Mouse (Mus musculus) heart, embryonic 10.5 days (tissue): ENCODE measurements around the gene Arl15. TPM values are rescaled to one million over a fixed set of nuclear protein-coding genes. Genes with fewer than 3 reads are reported as not detected.

Experiments
- DNase-seq: peaks from one replicate; pipeline ENCODE4 v3.0.0-alpha.2; 2017; ENCODE audit warnings: low spot score
- H3K27ac ChIP-seq: fragments of 300-500 bp; sonication (generic); 2 replicates; pipeline ENCODE4 v1.5.1; 2016; ENCODE audit warnings: mild to moderate bottlenecking
- H3K27me3 ChIP-seq: fragments of 300-500 bp; sonication (generic); 2 replicates; pipeline ENCODE4 v1.6.1; 2016; ENCODE audit warnings: mild to moderate bottlenecking; ENCODE audit not compliant: poor library complexity, insufficient read depth, severe bottlenecking
- H3K36me3 ChIP-seq: fragments of 300-500 bp; sonication (generic); 2 replicates; pipeline ENCODE4 v1.6.1; 2016; ENCODE audit warnings: mild to moderate bottlenecking, moderate library complexity
- H3K4me1 ChIP-seq: fragments of 300-500 bp; sonication (generic); 2 replicates; pipeline ENCODE4 v1.6.1; 2016; ENCODE audit warnings: mild to moderate bottlenecking
- H3K4me3 ChIP-seq: fragments of 300-500 bp; sonication (generic); 2 replicates; pipeline ENCODE4 v1.5.1; 2016; ENCODE audit warnings: mild to moderate bottlenecking, moderate library complexity
- H3K9me3 ChIP-seq: fragments of 300-500 bp; sonication (generic); 2 replicates; pipeline ENCODE4 v1.6.1; 2016; ENCODE audit warnings: mild to moderate bottlenecking, moderate library complexity
- WGBS: fragments of 180-500 bp; shearing (Covaris S2); methylation state at CpG from one replicate; pipeline ENCODE4 v1.1.7; 2016; 5-methylcytosine and 5-hydroxymethylcytosine counted together
- polyA plus RNA-seq: library from polyadenylated mRNA; unstranded; fragments of >200 nt; fragmentation: Nextera tagmentation; extraction: Ambion mirVana; gene quantifications from 2 replicates; pipeline ENCODE4 v1.2.1, GENCODE M21; 2016

Arl15 gene
- polyA plus RNA-seq, 1 experiment from 2014 or later, result 8.9 TPM

DNA sequence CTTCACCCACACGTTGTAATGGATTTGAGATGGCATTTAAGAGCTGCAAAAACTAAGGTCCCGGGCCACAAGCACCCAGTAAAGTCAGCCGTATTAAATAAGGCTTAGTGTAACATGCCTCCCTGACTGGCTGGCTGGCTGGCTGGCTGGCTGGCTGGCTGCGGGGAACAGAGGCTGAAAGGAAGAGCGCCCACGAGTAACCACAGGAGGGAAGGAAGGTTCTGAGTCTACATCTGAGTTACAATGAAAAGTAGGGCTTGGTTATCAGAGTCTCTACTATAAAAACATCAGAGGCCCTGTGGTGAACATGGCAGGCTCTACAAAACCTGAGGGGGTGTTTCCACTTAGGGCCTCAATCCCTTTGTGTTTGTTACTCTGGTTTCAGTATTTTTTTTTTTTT, 395.1 kb downstream of the Arl15 start:
- Histone ChIP-seq H3K9me3 (no peaks in the 10 kb centered on the region), H3K27me3 (no peaks in the 10 kb centered on the region), H3K4me3 (no peak overlapping the region), H3K4me1 (no peaks in the 10 kb centered on the region), H3K36me3 (no peaks in the 10 kb centered on the region), H3K27ac (no peak overlapping the region)
- WGBS, result 79% methylated on average over 6 of the region's 6 CpGs
- no peak for DNase-seq

DNA sequence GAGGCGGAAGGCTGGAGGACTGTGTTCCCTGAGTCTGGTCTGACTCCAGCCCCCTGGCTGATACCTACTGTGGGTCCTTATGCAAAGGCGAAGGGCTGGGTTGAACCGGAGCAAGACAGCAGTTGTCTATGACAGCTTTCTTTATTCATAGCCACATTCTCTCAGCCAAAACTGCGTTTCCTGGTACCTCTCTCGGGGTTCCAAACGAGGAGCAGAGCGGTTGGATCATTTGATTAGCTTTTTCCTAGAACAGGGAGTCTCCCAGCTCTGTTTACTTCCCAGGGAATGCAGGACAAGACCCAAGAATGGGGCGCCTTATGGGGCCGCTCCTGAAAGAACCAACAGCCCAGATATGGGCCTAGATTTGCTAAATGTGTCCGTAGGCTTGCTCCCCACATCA, 396.6 kb downstream of the Arl15 start:
- H3K27ac ChIP-seq, result no peak overlapping the region
- no peaks in the 10 kb centered on the region for H3K4me1 ChIP-seq
- no peaks in the 10 kb centered on the region for H3K9me3 ChIP-seq
- H3K4me3 ChIP-seq, result no peak overlapping the region
- H3K27me3 ChIP-seq, result no peaks in the 10 kb centered on the region
- no peak for DNase-seq
- H3K36me3 ChIP-seq, result no peaks in the 10 kb centered on the region
- WGBS, result 84% methylated on average over 10 of the region's 10 CpGs

DNA sequence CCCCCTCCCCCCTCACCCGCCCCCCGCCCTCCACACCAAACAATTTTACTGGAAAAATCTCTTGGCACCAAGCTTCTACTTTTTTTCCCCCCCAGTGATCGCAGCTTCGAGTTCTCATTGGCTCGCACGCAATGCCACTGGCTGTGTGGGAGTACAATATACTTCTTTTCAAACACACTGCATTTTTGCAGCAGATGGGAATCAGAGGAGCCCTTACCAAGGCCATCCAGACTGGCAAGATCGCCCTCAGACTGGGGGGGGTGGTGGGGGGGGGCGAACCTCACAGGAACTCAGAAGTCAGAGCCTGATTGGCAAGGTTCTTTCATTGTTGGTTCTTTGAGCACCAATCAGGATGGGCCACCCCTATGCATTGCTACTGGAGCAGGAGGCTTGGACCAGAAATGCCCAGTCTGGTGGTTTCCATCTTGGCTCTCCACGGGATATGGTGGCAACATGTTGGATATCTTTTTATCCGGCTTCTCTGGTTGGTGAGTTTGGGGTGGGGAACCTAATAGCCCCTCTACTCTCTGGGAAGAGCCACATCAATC, 404.0 kb downstream of the Arl15 start:
- WGBS, result 83% methylated on average over 10 of the region's 10 CpGs
- no peaks in the 10 kb centered on the region for H3K36me3 ChIP-seq
- no peak overlapping the region for H3K27ac ChIP-seq
- H3K27me3 ChIP-seq, result no peaks in the 10 kb centered on the region
- no peaks in the 10 kb centered on the region for H3K4me1 ChIP-seq
- DNase-seq, result no peak
- H3K9me3 ChIP-seq, result no peaks in the 10 kb centered on the region
- H3K4me3 ChIP-seq, result no peak overlapping the region

DNA sequence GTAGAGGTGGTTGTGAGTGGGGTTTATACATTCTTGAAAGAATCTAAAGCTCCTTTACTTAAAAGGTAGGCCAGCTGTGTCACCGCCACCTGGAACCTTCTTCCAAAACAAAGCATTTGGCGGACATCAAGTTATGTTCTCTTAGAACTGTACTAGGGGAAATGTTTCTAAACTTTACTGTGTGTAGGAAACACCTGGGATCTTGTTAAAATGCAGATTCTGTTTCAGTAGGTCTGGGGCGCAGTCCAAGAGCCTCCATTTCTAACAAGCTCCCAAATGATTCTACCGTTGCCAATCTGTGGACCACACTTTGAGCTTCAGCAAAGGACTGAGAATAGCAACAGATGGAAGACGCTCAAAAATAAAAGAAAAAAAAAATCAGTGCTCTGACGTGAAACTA, 405.4 kb downstream of the Arl15 start:
- no peaks in the 10 kb centered on the region for H3K4me1 ChIP-seq
- no peak for DNase-seq
- 90% methylated on average over 6 of the region's 6 CpGs for WGBS
- no peak overlapping the region for H3K4me3 ChIP-seq
- no peaks in the 10 kb centered on the region for H3K27me3 ChIP-seq
- H3K27ac ChIP-seq, result no peak overlapping the region
- no peaks in the 10 kb centered on the region for H3K36me3 ChIP-seq
- H3K9me3 ChIP-seq, result no peaks in the 10 kb centered on the region

DNA sequence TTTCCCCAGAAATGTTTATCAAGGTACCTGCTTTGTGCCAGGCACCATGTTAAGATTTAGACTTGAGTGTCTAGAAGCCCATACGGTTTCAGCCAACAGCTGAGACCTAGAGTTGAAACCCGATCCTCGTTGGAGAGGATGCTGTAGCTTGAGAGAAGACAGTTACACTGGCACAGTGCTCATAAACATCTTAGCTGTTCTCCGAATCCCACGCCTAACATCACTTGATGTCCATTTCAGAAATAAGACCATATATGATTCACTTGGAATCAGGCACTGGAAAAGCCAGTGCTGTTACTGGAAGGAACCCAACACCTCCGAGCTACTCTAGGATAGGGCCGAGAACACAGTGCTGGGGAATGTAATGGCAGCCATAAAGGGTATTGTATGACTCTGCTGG, 406.2 kb downstream of the Arl15 start:
- Histone ChIP-seq H3K27me3 (no peaks in the 10 kb centered on the region), H3K4me1 (no peaks in the 10 kb centered on the region), H3K9me3 (no peaks in the 10 kb centered on the region), H3K27ac (no peak overlapping the region), H3K4me3 (no peak overlapping the region), H3K36me3 (no peaks in the 10 kb centered on the region)
- WGBS, result 78% methylated on average over 7 of the region's 7 CpGs
- DNase-seq, result no peak

GRCm38 (mm10) chr13:114202806-114203570, 408.7 kb downstream of the Arl15 start:
- no peak for DNase-seq
- 82% methylated on average over 15 of the region's 15 CpGs for WGBS
- no peak overlapping the region for H3K27ac ChIP-seq
- H3K9me3 ChIP-seq, result no peaks in the 10 kb centered on the region
- H3K27me3 ChIP-seq, result no peaks in the 10 kb centered on the region
- no peak overlapping the region for H3K4me3 ChIP-seq
- no peaks in the 10 kb centered on the region for H3K36me3 ChIP-seq
- no peaks in the 10 kb centered on the region for H3K4me1 ChIP-seq

Other genes starting within 250 kb of the Arl15 start
- gene Snx18, start 175.9 kb upstream of the Arl15 start, polyA plus RNA-seq, result 18.0 and 22.4 TPM in 2 replicates
- 42.9 and 76.4 TPM in 2 replicates for gene Hspb3, start 130.8 kb upstream of the Arl15 start, polyA plus RNA-seq